Mouse (Mus musculus) forebrain, embryonic 16.5 days (tissue): ENCODE measurements around the gene Selenbp2. TPM values are rescaled to one million over a fixed set of nuclear protein-coding genes. Genes with fewer than 3 reads are reported as not detected.
"Not testable (repeated sequence)": the region's sequence is repeated elsewhere in the genome, so short reads cannot be mapped to it uniquely, and the experiment has no call there.

Experiments used
- ATAC-seq: fragments of 200-750 bp; cut with Nextera tagmentation; 2 replicates; pipeline ENCODE4 v1.8.0; 2017; ENCODE audit warnings: mild to moderate bottlenecking, moderate library complexity
- H3K27ac ChIP-seq: fragments of 300-500 bp; sonication (generic); 2 replicates; pipeline ENCODE4 v1.5.1; 2014; ENCODE audit warnings: low read length, control low read depth
- H3K27me3 ChIP-seq: fragments of 300-500 bp; sonication (generic); replicated peaks from 2 replicates; pipeline ENCODE4 v1.6.1; 2014; ENCODE audit warnings: low read length; ENCODE audit not compliant: control insufficient read depth, insufficient read depth
- H3K36me3 ChIP-seq: fragments of 300-500 bp; sonication (generic); 2 replicates; pipeline ENCODE4 v1.6.1; 2014; ENCODE audit not compliant: control insufficient read depth, insufficient read depth
- H3K4me1 ChIP-seq: fragments of 300-500 bp; sonication (generic); replicated peaks from 2 replicates; pipeline ENCODE4 v1.6.1; 2014; ENCODE audit warnings: low read length; ENCODE audit not compliant: control insufficient read depth, insufficient read depth
- H3K4me2 ChIP-seq: fragments of 300-500 bp; sonication (generic); 2 replicates; pipeline ENCODE4 v1.6.1; 2014; ENCODE audit warnings: mild to moderate bottlenecking, low read length, control low read depth
- H3K4me3 ChIP-seq: fragments of 300-500 bp; sonication (generic); replicated peaks from 2 replicates; pipeline ENCODE4 v1.5.1; 2014; ENCODE audit warnings: mild to moderate bottlenecking, low read length, control low read depth
- H3K9ac ChIP-seq: fragments of 300-500 bp; sonication (generic); replicated peaks from 2 replicates; pipeline ENCODE4 v1.6.1; 2014; ENCODE audit warnings: low read depth, low read length, control low read depth
- H3K9me3 ChIP-seq: fragments of 300-500 bp; sonication (generic); 2 replicates; pipeline ENCODE4 v1.6.1; 2016; ENCODE audit warnings: low read length; ENCODE audit not compliant: control insufficient read depth
- WGBS: fragments of 180-500 bp; shearing (Covaris S2); extraction: QIAGEN DNeasy Blood & Tissue Kit; methylation state at CpG from one replicate; pipeline ENCODE4 v1.1.7; 2014; 5-methylcytosine and 5-hydroxymethylcytosine counted together
- polyA plus RNA-seq: library from polyadenylated mRNA; unstranded; fragments of >200 nt; fragmentation: Nextera tagmentation; extraction: Ambion mirVana; gene quantifications from 2 replicates; pipeline ENCODE4 v1.2.1, GENCODE M21; 2015

The Selenbp2 gene
- polyA plus RNA-seq, 1 experiment from 2014 or later, result not detected

DNA sequence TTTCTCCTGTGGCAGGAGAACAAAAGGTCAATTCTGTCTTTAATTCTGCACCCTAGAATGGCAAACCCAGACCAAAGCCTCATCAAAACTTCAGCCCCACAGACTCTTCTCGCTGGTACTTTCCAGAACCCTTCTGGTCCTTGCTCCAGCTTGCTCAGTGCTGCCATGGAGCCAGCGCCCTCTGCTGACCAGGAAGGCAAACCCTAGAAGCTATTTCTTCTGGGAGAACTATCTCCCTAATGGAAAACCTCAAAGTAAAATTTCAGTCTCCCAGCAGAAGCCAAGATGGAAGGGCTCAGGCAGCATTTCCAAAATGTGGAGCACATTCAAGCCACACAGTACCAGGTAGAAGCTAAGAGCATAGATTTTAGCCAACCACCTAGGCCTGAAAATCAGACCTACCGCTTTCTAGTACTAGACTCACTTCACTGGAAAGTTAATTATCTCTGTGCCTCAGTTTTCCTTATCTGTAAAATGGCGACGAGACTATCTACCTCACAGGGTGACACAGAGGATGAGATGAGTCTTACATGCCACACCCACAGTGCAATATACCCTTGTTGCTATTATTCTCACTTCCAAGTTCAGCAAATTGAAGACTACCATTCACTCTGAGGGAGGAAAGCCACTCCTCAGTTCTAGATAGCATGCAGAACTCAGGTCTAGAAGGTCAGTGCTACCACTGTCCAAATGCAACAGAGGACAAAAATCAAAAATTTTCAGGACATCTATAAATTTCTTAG lies 28.1 kb upstream of the Selenbp2 start:
- not testable (repeated sequence) for H3K27me3 ChIP-seq, ATAC-seq, H3K27ac ChIP-seq, H3K9me3 ChIP-seq, H3K36me3 ChIP-seq, H3K9ac ChIP-seq, H3K4me3 ChIP-seq, H3K4me1 ChIP-seq, H3K4me2 ChIP-seq
- WGBS, result 93% methylated on average over 3 of the region's 5 CpGs

DNA sequence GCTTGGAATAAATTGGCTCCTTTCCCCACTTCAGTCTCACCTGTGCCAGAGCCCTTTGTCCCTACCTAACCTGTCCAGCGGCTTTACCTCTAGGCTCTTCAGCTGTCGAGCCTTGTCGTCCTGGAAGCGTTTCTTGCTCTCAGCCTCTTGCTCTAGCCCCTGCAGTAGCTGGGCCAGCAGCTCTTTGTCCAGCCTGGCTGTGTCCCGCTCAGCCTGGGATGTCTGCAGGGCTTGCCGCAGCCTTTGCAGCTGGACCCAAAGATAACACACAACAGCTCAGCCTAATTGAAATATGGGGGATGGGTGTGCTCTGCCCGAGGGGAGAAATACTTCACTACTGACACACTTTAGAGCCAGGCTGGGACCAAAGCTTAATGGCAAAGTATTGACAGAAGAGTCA lies 27.5 kb upstream of the Selenbp2 start:
- not testable (repeated sequence) for H3K9me3 ChIP-seq, H3K36me3 ChIP-seq, H3K9ac ChIP-seq, H3K4me1 ChIP-seq, H3K27ac ChIP-seq, H3K27me3 ChIP-seq, ATAC-seq, H3K4me3 ChIP-seq, H3K4me2 ChIP-seq
- WGBS, result 31% methylated on average over 7 of the region's 7 CpGs

GRCm38 (mm10) chr3:94675101-94675500 lies 18.3 kb upstream of the Selenbp2 start:
- H3K4me2 ChIP-seq, H3K27me3 ChIP-seq, H3K4me1 ChIP-seq, H3K27ac ChIP-seq, H3K9ac ChIP-seq, ATAC-seq, H3K36me3 ChIP-seq, H3K9me3 ChIP-seq, H3K4me3 ChIP-seq: not testable (repeated sequence)
- 84% methylated on average over 9 of the region's 9 CpGs for WGBS

- Histone ChIP-seq H3K27me3 (no peaks in the 10 kb centered on the region), H3K4me1 (no peaks in the 10 kb centered on the region), H3K27ac (no peak overlapping the region), H3K9ac (no peak overlapping the region), H3K4me3 (no peak overlapping the region), H3K4me2 (no peak overlapping the region), H3K36me3 (no peaks in the 10 kb centered on the region), H3K9me3 (no peaks in the 10 kb centered on the region)
- no peak for ATAC-seq
- WGBS, result 79% methylated on average over 8 of the region's 8 CpGs
These were observed 14.0 kb upstream of the Selenbp2 start for GRCm38 (mm10) chr3:94679351-94679841.

GRCm38 (mm10) chr3:94680032-94680431 lies 13.3 kb upstream of the Selenbp2 start:
- H3K27me3 ChIP-seq, H3K9me3 ChIP-seq, H3K4me1 ChIP-seq, H3K27ac ChIP-seq, H3K4me3 ChIP-seq, H3K36me3 ChIP-seq, ATAC-seq, H3K9ac ChIP-seq, H3K4me2 ChIP-seq: not testable (repeated sequence)
- 95% methylated on average over 12 of the region's 12 CpGs for WGBS

DNA sequence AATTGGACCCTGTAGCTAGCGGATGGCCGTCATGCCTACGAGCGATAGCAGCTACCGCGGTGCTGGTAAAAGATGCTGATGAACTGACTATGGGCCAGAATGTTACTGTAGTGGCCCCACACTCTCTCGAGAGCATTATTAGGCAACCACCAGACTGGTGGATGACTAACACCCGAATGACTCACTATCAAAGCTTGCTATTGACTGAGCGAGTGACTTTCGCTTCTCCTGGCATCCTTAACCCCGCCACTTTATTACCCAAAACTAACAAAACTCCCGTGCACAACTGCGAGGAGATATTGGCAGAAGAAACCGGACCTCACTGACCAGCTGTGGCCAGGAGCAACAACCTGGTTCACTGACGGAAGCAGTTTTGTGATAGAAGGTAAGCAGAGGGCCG lies 12.6 kb upstream of the Selenbp2 start:
- Histone ChIP-seq H3K9me3 (no peaks in the 10 kb centered on the region), H3K4me3 (no peak overlapping the region), H3K27ac (no peak overlapping the region), H3K9ac (no peak overlapping the region), H3K36me3 (no peaks in the 10 kb centered on the region), H3K4me1 (no peaks in the 10 kb centered on the region), H3K4me2 (no peak overlapping the region), H3K27me3 (no peaks in the 10 kb centered on the region)
- ATAC-seq, result no peak
- 93% methylated on average over 16 of the region's 16 CpGs for WGBS

DNA sequence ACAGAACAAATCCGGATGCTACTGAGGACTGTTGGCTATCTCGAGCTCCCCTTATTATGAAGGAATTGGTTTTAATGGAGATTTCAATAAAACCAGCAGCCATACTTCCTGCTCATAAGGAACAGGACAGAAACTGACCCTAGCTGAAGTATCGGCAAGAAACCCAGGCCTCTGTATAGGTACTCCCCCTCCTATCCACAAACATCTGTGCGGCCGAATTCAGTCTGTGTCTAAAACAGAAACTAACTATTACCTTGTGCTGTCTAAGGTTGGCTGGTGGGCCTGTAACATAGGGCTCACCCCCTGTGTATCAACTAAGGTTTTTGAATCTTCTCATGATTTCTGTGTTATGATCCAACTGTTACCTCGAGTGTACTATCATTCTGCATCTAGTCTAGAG lies 9.7 kb upstream of the Selenbp2 start:
- Histone ChIP-seq H3K27me3 (no peaks in the 10 kb centered on the region), H3K4me1 (no peaks in the 10 kb centered on the region), H3K4me2 (no peak overlapping the region), H3K36me3 (no peaks in the 10 kb centered on the region), H3K9ac (no peak overlapping the region), H3K9me3 (no peaks in the 10 kb centered on the region), H3K27ac (no peak overlapping the region), H3K4me3 (no peak overlapping the region)
- WGBS, result 87% methylated on average over 6 of the region's 6 CpGs
- no peak for ATAC-seq

DNA sequence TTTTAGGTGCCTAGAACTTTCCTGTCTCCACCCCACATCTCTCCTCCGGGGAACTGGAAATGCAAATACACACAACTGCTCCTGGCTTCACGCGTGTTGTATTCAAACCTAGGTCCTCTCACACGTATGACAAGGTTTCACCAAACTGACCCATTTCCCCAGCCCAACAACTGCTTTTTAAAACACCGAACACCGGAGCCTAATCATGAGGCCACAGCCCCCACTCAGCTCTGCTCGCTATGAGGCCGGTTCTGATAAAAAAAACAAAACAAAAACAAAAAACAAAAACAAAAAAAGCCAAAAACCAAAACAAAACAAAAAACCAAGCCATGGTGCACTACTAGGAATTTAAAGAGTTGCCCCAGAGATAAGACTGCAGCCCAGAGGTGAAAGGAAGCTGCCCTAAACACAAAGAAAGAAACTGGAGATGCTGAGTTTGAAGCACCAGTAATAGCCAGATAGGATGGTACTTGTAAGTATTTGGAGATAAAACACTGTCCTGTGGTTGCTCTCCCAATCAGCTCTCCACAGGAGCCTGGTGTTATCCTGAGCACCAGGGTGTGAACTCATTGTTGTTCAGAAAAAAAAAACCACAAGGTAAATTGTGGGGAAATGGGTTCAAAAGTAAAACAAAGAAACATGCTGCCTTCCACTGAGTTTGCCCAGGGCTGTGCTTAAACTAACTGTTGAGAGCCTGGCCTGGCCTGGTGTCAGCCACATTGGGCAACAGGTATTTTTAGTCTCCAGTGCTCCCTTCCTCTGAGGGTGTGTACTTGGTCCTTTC lies 7.2 kb upstream of the Selenbp2 start:
- not testable (repeated sequence) for H3K9ac ChIP-seq, ATAC-seq, H3K27me3 ChIP-seq, H3K27ac ChIP-seq, H3K4me3 ChIP-seq, H3K36me3 ChIP-seq, H3K4me1 ChIP-seq, H3K9me3 ChIP-seq, H3K4me2 ChIP-seq
- WGBS, result 88% methylated on average over 8 of the region's 8 CpGs

- not testable (repeated sequence) for H3K4me3 ChIP-seq, H3K4me2 ChIP-seq, H3K27me3 ChIP-seq, ATAC-seq, H3K9me3 ChIP-seq, H3K9ac ChIP-seq, H3K4me1 ChIP-seq, H3K36me3 ChIP-seq, H3K27ac ChIP-seq
- WGBS, result 78% methylated on average over 2 of the region's 3 CpGs
These were observed 4.7 kb upstream of the Selenbp2 start for GRCm38 (mm10) chr3:94688698-94689097.
